8 mouse cellular contexts compared by ENCODE assay signal in the genomic region with DNA sequence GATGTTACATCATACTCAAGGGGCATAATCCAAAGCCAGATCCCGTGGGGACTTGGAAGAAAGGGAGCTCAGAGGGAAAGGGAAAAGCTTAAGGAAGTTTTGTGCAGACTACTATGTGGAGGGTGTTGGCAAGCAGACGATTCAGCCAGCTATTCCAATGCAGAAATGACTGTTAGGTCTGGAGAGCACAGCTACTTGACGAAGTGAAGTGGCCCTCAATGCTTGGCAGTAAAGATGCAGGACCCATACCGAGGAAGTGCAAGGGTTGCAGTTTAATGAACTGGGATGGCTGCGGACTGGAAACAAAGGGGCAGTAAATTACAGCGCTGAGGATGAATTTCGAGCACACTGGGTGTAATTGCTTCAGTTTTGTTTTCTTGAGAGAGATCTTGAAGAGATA. TPM values are rescaled to one million over a fixed set of nuclear protein-coding genes. Genes with fewer than 3 reads are reported as not detected.
DNase-seq lines count a peak whose midpoint lies in the region; ATAC-seq lines count a peak whose summit lies in the region.

No protein-coding gene starts in this region.

- H3K4me1 ChIP-seq in liver, embryonic 11.5 days (replicated peaks; ENCODE audit: control insufficient read depth, insufficient read depth, low read length): peaks cover 8% of the 10 kb centered on the region
- H3K4me1 ChIP-seq in forebrain, embryonic 14.5 days (ENCODE audit: control insufficient read depth, insufficient read depth, low read length): peaks cover 16% of the 10 kb centered on the region
- H3K4me1 ChIP-seq in liver, embryonic 15.5 days (replicated peaks): peaks cover 31% of the 10 kb centered on the region
- H3K4me1 ChIP-seq in neural tube, embryonic 13.5 days (replicated peaks): peaks cover 46% of the 10 kb centered on the region

- peak overlapping the region; percentile 89; the same call in 1 of the 2 replicates for H3K4me3 ChIP-seq in liver, embryonic 11.5 days (ENCODE audit: low read depth, low read length)
- H3K4me3 ChIP-seq in forebrain, embryonic 14.5 days (ENCODE audit: low read depth, low read length): peak overlapping the region; percentile 79
- peak overlapping the region; percentile 94 for H3K4me3 ChIP-seq in liver, embryonic 15.5 days (replicated peaks)
- peak overlapping the region; percentile 77 for H3K4me3 ChIP-seq in neural tube, embryonic 13.5 days

- no peaks in the 10 kb centered on the region for H3K27me3 ChIP-seq in liver, embryonic 11.5 days (replicated peaks; ENCODE audit: control insufficient read depth, insufficient read depth, low read length)
- no peaks in the 10 kb centered on the region for H3K27me3 ChIP-seq in forebrain, embryonic 14.5 days (replicated peaks; ENCODE audit: control insufficient read depth, insufficient read depth, low read length)
- H3K27me3 ChIP-seq in liver, embryonic 15.5 days: no peaks in the 10 kb centered on the region
- no peaks in the 10 kb centered on the region for H3K27me3 ChIP-seq in neural tube, embryonic 13.5 days

- peak overlapping the region; percentile 84 for H3K4me2 ChIP-seq in liver, embryonic 11.5 days
- peak overlapping the region; percentile 77 for H3K4me2 ChIP-seq in forebrain, embryonic 14.5 days (ENCODE audit: low read length)
- peak overlapping the region; percentile 92 for H3K4me2 ChIP-seq in liver, embryonic 15.5 days
- H3K4me2 ChIP-seq in neural tube, embryonic 13.5 days: peak overlapping the region; percentile 69

- 69% methylated on average over 7 of the region's 7 CpGs for whole genome bisulfite sequencing in liver, embryonic 11.5 days
- 36% methylated on average over 7 of the region's 7 CpGs for WGBS in forebrain, embryonic 14.5 days
- 60% methylated on average over 7 of the region's 7 CpGs for WGBS in liver, embryonic 15.5 days (ENCODE audit: insufficient replicate concordance)
- WGBS in neural tube, embryonic 13.5 days: 26% methylated on average over 7 of the region's 7 CpGs

- no peak for DNase-seq in liver, embryonic 11.5 days (ENCODE audit: low spot score)
- DNase-seq in liver: no peak
- DNase-seq in forebrain, embryonic 14.5 days (ENCODE audit: low spot score): peak; percentile 33
- DNase-seq in adrenal gland, adult (ENCODE audit: inconsistent age in 2 of 2, low spot score in 1 of 2): no peak
- DNase-seq in urinary bladder, postnatal 36 days (ENCODE audit: low spot score in 2 of 2): no peak
- DNase-seq in right cerebral cortex, postnatal 4 days: no peak

- no peaks in the 10 kb centered on the region for H3K9me3 ChIP-seq in liver, embryonic 11.5 days (ENCODE audit: control insufficient read depth, low read length)
- no peaks in the 10 kb centered on the region for H3K9me3 ChIP-seq in forebrain, embryonic 14.5 days (replicated peaks; ENCODE audit: control insufficient read depth, low read length)
- H3K9me3 ChIP-seq in liver, embryonic 15.5 days (replicated peaks): no peaks in the 10 kb centered on the region
- H3K9me3 ChIP-seq in neural tube, embryonic 13.5 days: no peaks in the 10 kb centered on the region

- H3K9ac ChIP-seq in liver, embryonic 11.5 days (ENCODE audit: low read depth, low read length): no peak overlapping the region
- peak overlapping the region; percentile 85; the same call in 1 of the 2 replicates for H3K9ac ChIP-seq in forebrain, embryonic 14.5 days (ENCODE audit: low read length)
- peak overlapping the region; percentile 71 for H3K9ac ChIP-seq in liver, embryonic 15.5 days
- H3K9ac ChIP-seq in neural tube, embryonic 13.5 days: peak overlapping the region; percentile 86

- no peaks in the 10 kb centered on the region; the same call in 1 of the 2 replicates for H3K36me3 ChIP-seq in liver, embryonic 11.5 days (ENCODE audit: control insufficient read depth, insufficient read depth, low read length)
- H3K36me3 ChIP-seq in forebrain, embryonic 14.5 days (ENCODE audit: control insufficient read depth, insufficient read depth, low read length): 0 out of 2 replicates have a peak, but pooled peaks cover 4% of the 10 kb centered on the region
- H3K36me3 ChIP-seq in liver, embryonic 15.5 days (replicated peaks): peaks cover 15% of the 10 kb centered on the region
- H3K36me3 ChIP-seq in neural tube, embryonic 13.5 days: peaks cover 10% of the 10 kb centered on the region

- H3K27ac ChIP-seq in liver, embryonic 11.5 days (ENCODE audit: low read depth, low read length): no peak overlapping the region
- H3K27ac ChIP-seq in forebrain, embryonic 14.5 days (ENCODE audit: low read depth, low read length): no peak overlapping the region
- no peak overlapping the region for H3K27ac ChIP-seq in liver, embryonic 15.5 days (replicated peaks)
- H3K27ac ChIP-seq in neural tube, embryonic 13.5 days (replicated peaks): no peak overlapping the region

- no peak for ATAC-seq in liver, embryonic 11.5 days (replicated peaks; ENCODE audit: low FRiP score)
- ATAC-seq in forebrain, embryonic 14.5 days: no peak
- ATAC-seq in liver, embryonic 15.5 days (ENCODE audit: insufficient read depth): no peak
- no peak for ATAC-seq in neural tube, embryonic 13.5 days (ENCODE audit: low read depth)

RNA-seq across cellular contexts. Expression of a gene that starts 1.5 kb away (rescaled TPM):
- 36.7 and 41.3 TPM in 2 replicates for polyA plus RNA-seq in liver, embryonic 11.5 days (2014; fragmentation: Nextera tagmentation; extraction: Ambion mirVana)
- polyA plus RNA-seq in forebrain, embryonic 14.5 days (2014; fragmentation: Nextera tagmentation; extraction: Ambion mirVana): 22.5 and 27.1 TPM in 2 replicates
- polyA plus RNA-seq in liver, embryonic 15.5 days (2015; fragmentation: Nextera tagmentation; extraction: Ambion mirVana): 23.9 and 26.6 TPM in 2 replicates
- 33.5 and 33.7 TPM in 2 replicates for polyA plus RNA-seq in neural tube, embryonic 13.5 days (2015; fragmentation: Nextera tagmentation; extraction: Ambion mirVana)

RNA-seq across cellular contexts. Expression of a gene that starts 1.7 kb away (rescaled TPM):
- 2.0 TPM in 2 replicates for polyA plus RNA-seq in liver, embryonic 11.5 days (2014; fragmentation: Nextera tagmentation; extraction: Ambion mirVana)
- polyA plus RNA-seq in forebrain, embryonic 14.5 days (2014; fragmentation: Nextera tagmentation; extraction: Ambion mirVana): 3.4 and 5.3 TPM in 2 replicates
- 0.31 and 0.45 TPM in 2 replicates for polyA plus RNA-seq in liver, embryonic 15.5 days (2015; fragmentation: Nextera tagmentation; extraction: Ambion mirVana)
- 4.6 TPM in 2 replicates for polyA plus RNA-seq in neural tube, embryonic 13.5 days (2015; fragmentation: Nextera tagmentation; extraction: Ambion mirVana)
